Mouse (Mus musculus): Measurements from ENCODE around the gene Syncrip.

Gene Syncrip

GRCm38 (mm10) chr9:88482230-88482828 is at the start of gene Syncrip:
Syncrip (minus strand) TSS chr9:88482574.
- peak; percentile 89 for DNase-seq (ENCODE audit: low spot score)

GRCm38 (mm10) chr9:88529979-88530580 is 47.7 kb upstream of the Syncrip start:
- DNase-seq (ENCODE audit: low spot score) = no peak

- no peak for DNase-seq (ENCODE audit: low spot score)
Observed at GRCm38 (mm10) chr9:88529571-88529970, 47.2 kb upstream of the Syncrip start.

- no peak for DNase-seq (ENCODE audit: low spot score)
Observed at GRCm38 (mm10) chr9:88528736-88529135, 46.4 kb upstream of the Syncrip start.

GRCm38 (mm10) chr9:88527956-88528355 is 45.6 kb upstream of the Syncrip start:
- no peak for DNase-seq (ENCODE audit: low spot score)

GRCm38 (mm10) chr9:88525341-88525740 is 43.0 kb upstream of the Syncrip start:
- DNase-seq (ENCODE audit: low spot score) = no peak

GRCm38 (mm10) chr9:88524796-88525195 is 42.4 kb upstream of the Syncrip start:
- no peak for DNase-seq (ENCODE audit: low spot score)

GRCm38 (mm10) chr9:88524367-88524766 is 42.0 kb upstream of the Syncrip start:
- no peak for DNase-seq (ENCODE audit: low spot score)

GRCm38 (mm10) chr9:88523335-88523668 is 40.9 kb upstream of the Syncrip start:
- DNase-seq (ENCODE audit: low spot score) = no peak

GRCm38 (mm10) chr9:88522569-88523334 is 40.4 kb upstream of the Syncrip start:
- peak; percentile 98 for DNase-seq (ENCODE audit: low spot score)

- no peak for DNase-seq (ENCODE audit: low spot score)
Observed at GRCm38 (mm10) chr9:88521961-88522568, 39.7 kb upstream of the Syncrip start.

GRCm38 (mm10) chr9:88520849-88521483 is 38.6 kb upstream of the Syncrip start:
- no peak for DNase-seq (ENCODE audit: low spot score)

GRCm38 (mm10) chr9:88520122-88520848 is 37.9 kb upstream of the Syncrip start:
- no peak for DNase-seq (ENCODE audit: low spot score)

GRCm38 (mm10) chr9:88519390-88520121 is 37.2 kb upstream of the Syncrip start:
- no peak for DNase-seq (ENCODE audit: low spot score)

- no peak for DNase-seq (ENCODE audit: low spot score)
Observed at GRCm38 (mm10) chr9:88516361-88516995, 34.1 kb upstream of the Syncrip start.

- no peak for DNase-seq (ENCODE audit: low spot score)
Observed at GRCm38 (mm10) chr9:88515546-88515945, 33.2 kb upstream of the Syncrip start.

GRCm38 (mm10) chr9:88501846-88502245 is 19.5 kb upstream of the Syncrip start:
- DNase-seq (ENCODE audit: low spot score) = no peak

- DNase-seq (ENCODE audit: low spot score) = no peak
Observed at GRCm38 (mm10) chr9:88500112-88500511, 17.7 kb upstream of the Syncrip start.

- no peak for DNase-seq (ENCODE audit: low spot score)
Observed at GRCm38 (mm10) chr9:88492522-88492921, 10.1 kb upstream of the Syncrip start.

- DNase-seq (ENCODE audit: low spot score) = no peak
Observed at GRCm38 (mm10) chr9:88484531-88484930, 2.2 kb upstream of the Syncrip start.
